Mouse (Mus musculus): ENCODE measurements around the gene Dap. TPM values are rescaled to one million over a fixed set of nuclear protein-coding genes. Genes with fewer than 3 reads are reported as not detected.
A peak's percentile ranks its signal among the peaks of the same experiment; 100 is the strongest.

Gene Dap
- polyA plus RNA-seq, 1 experiment: 36.6 TPM

GRCm38 (mm10) chr15:31304302-31304701 lies 80.2 kb downstream of the Dap start:
- Histone ChIP-seq H3K4me3 (ENCODE audit: extremely low read depth, insufficient read depth, insufficient read length) (no peak overlapping the region), H3K27me3 (ENCODE audit: control insufficient read depth, insufficient read depth, low read length) (no peaks in the 10 kb centered on the region), H3K27ac (ENCODE audit: insufficient read depth, low read length) (no peak overlapping the region), H3K36me3 (ENCODE audit: control insufficient read depth, insufficient read depth, low read length) (no peaks in the 10 kb centered on the region), H3K4me1 (ENCODE audit: control insufficient read depth, insufficient read depth, insufficient read length) (no peaks in the 10 kb centered on the region)
- no peak for TF ChIP-seq CTCF (IDR thresholded peaks at IDR 0.05; ENCODE audit: extremely low read depth, insufficient read depth, insufficient read length, insufficient replicate concordance)
- TF ChIP-seq POLR2A (IDR thresholded peaks at IDR 0.05; ENCODE audit: low read depth, low read length): no peak
- no peak for DNase-seq (ENCODE audit: low read depth in 1 of 2, low spot score in 2 of 2)
- WGBS: 75% methylated on average over 3 of the region's 3 CpGs

DNA sequence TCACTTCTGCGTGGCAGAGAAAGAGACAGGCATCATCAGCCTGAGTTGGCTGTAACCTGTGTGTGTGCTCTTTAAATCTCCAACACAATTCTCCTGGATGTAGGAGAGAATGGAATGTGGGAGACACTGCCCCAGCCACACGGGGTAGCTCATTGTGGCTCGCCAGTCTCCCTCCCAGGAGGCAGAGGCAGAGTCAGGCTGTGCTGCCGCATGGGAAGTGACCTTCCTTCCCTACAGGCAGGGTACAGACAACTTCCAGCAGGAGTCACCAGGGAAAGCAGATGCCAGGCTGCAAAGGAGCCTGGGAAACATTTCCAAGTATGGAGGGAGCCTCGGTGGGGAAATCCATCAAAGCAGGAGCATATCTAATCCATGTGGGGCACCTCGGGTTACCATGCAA lies 81.1 kb downstream of the Dap start:
- WGBS: 75% methylated on average over 6 of the region's 6 CpGs
- DNase-seq (ENCODE audit: low read depth in 1 of 2, low spot score in 2 of 2): no peak
- no peak overlapping the region for H3K4me3 ChIP-seq (ENCODE audit: extremely low read depth, insufficient read depth, insufficient read length)
- no peak overlapping the region for H3K27ac ChIP-seq (ENCODE audit: insufficient read depth, low read length)
- H3K36me3 ChIP-seq (ENCODE audit: control insufficient read depth, insufficient read depth, low read length): no peaks in the 10 kb centered on the region
- H3K4me1 ChIP-seq (ENCODE audit: control insufficient read depth, insufficient read depth, insufficient read length): no peaks in the 10 kb centered on the region
- no peaks in the 10 kb centered on the region for H3K27me3 ChIP-seq (ENCODE audit: control insufficient read depth, insufficient read depth, low read length)
- TF ChIP-seq CTCF (IDR thresholded peaks at IDR 0.05; ENCODE audit: extremely low read depth, insufficient read depth, insufficient read length, insufficient replicate concordance): no peak
- TF ChIP-seq POLR2A (IDR thresholded peaks at IDR 0.05; ENCODE audit: low read depth, low read length): no peak

DNA sequence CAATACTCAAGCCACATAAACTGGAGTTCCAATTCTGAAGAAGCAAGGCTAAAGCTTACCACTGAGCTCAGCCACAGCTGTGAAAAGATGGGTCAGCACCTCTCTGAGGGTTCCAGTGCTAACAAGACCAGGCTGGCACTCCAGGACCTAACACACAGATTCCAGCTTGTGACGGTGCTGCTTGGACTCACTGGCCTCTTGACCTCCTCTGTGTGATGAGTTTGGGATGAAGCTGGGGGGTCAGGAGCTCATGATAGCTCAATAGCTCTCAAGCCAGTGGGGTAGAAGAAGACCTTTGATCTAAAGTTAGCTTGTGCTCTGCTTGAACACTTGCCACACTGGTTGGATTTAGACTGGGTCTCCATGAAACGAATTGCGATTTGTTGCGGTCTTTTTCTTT lies 82.6 kb downstream of the Dap start:
- no peaks in the 10 kb centered on the region for H3K27me3 ChIP-seq (ENCODE audit: control insufficient read depth, insufficient read depth, low read length)
- H3K36me3 ChIP-seq (ENCODE audit: control insufficient read depth, insufficient read depth, low read length): no peaks in the 10 kb centered on the region
- H3K4me3 ChIP-seq (ENCODE audit: extremely low read depth, insufficient read depth, insufficient read length): no peak overlapping the region
- TF ChIP-seq POLR2A (IDR thresholded peaks at IDR 0.05; ENCODE audit: low read depth, low read length) (no peak), CTCF (IDR thresholded peaks at IDR 0.05; ENCODE audit: extremely low read depth, insufficient read depth, insufficient read length, insufficient replicate concordance) (no peak)
- no peak overlapping the region for H3K27ac ChIP-seq (ENCODE audit: insufficient read depth, low read length)
- no peaks in the 10 kb centered on the region for H3K4me1 ChIP-seq (ENCODE audit: control insufficient read depth, insufficient read depth, insufficient read length)
- no peak for DNase-seq (ENCODE audit: low read depth in 1 of 2, low spot score in 2 of 2)
- WGBS: 94% methylated on average over 4 of the region's 4 CpGs

- no peak overlapping the region for H3K4me3 ChIP-seq (ENCODE audit: extremely low read depth, insufficient read depth, insufficient read length)
- 86% methylated on average over 15 of the region's 15 CpGs for WGBS
- no peaks in the 10 kb centered on the region for H3K36me3 ChIP-seq (ENCODE audit: control insufficient read depth, insufficient read depth, low read length)
- H3K27me3 ChIP-seq (ENCODE audit: control insufficient read depth, insufficient read depth, low read length): no peaks in the 10 kb centered on the region
- DNase-seq (ENCODE audit: low read depth in 1 of 2, low spot score in 2 of 2): no peak
- H3K4me1 ChIP-seq (ENCODE audit: control insufficient read depth, insufficient read depth, insufficient read length): no peaks in the 10 kb centered on the region
- no peak overlapping the region for H3K27ac ChIP-seq (ENCODE audit: insufficient read depth, low read length)
- TF ChIP-seq POLR2A (IDR thresholded peaks at IDR 0.05; ENCODE audit: low read depth, low read length) (no peak), CTCF (IDR thresholded peaks at IDR 0.05; ENCODE audit: extremely low read depth, insufficient read depth, insufficient read length, insufficient replicate concordance) (peak; percentile 31; the same call in 1 of the 2 replicates)
Observed at GRCm38 (mm10) chr15:31309526-31309925, 85.4 kb downstream of the Dap start.

DNA sequence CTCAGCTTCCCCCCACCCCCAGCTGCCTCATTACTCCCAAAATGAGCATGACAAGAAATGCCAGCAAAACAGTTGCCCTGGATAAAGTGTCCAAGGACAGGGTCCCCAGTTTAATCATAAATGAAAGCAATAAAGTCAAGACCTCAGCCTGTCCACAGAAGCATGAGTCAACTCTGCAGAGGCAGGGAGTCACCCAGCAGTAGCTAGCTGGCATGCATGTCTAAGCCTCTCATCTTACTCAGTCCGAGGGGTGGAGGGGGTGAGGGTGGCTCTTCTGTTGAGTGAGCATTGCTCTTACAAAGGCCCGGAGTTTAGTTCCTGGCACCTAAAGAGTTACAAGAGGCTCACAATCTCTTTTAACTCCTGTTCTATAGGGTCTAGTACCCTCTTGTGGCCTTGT lies 87.9 kb downstream of the Dap start:
- DNase-seq (ENCODE audit: low read depth in 1 of 2, low spot score in 2 of 2): no peak
- no peak overlapping the region for H3K4me3 ChIP-seq (ENCODE audit: extremely low read depth, insufficient read depth, insufficient read length)
- H3K27ac ChIP-seq (ENCODE audit: insufficient read depth, low read length): no peak overlapping the region
- no peaks in the 10 kb centered on the region for H3K4me1 ChIP-seq (ENCODE audit: control insufficient read depth, insufficient read depth, insufficient read length)
- H3K27me3 ChIP-seq (ENCODE audit: control insufficient read depth, insufficient read depth, low read length): no peaks in the 10 kb centered on the region
- no peaks in the 10 kb centered on the region for H3K36me3 ChIP-seq (ENCODE audit: control insufficient read depth, insufficient read depth, low read length)
- WGBS: 81% methylated on average over 2 of the region's 2 CpGs
- TF ChIP-seq CTCF (IDR thresholded peaks at IDR 0.05; ENCODE audit: extremely low read depth, insufficient read depth, insufficient read length, insufficient replicate concordance) (no peak), POLR2A (IDR thresholded peaks at IDR 0.05; ENCODE audit: low read depth, low read length) (no peak)

GRCm38 (mm10) chr15:31315630-31316231 lies 91.6 kb downstream of the Dap start:
- Histone ChIP-seq H3K27ac (ENCODE audit: insufficient read depth, low read length) (no peak overlapping the region), H3K4me1 (ENCODE audit: control insufficient read depth, insufficient read depth, insufficient read length) (no peaks in the 10 kb centered on the region), H3K4me3 (ENCODE audit: extremely low read depth, insufficient read depth, insufficient read length) (no peak overlapping the region), H3K36me3 (ENCODE audit: control insufficient read depth, insufficient read depth, low read length) (no peaks in the 10 kb centered on the region), H3K27me3 (ENCODE audit: control insufficient read depth, insufficient read depth, low read length) (no peaks in the 10 kb centered on the region)
- peak; percentile 64; the same call in 1 of the 2 replicates for TF ChIP-seq CTCF (IDR thresholded peaks at IDR 0.05; ENCODE audit: extremely low read depth, insufficient read depth, insufficient read length, insufficient replicate concordance)
- TF ChIP-seq POLR2A (IDR thresholded peaks at IDR 0.05; ENCODE audit: low read depth, low read length): no peak
- 23% methylated on average over 5 of the region's 5 CpGs for WGBS
- DNase-seq (ENCODE audit: low read depth in 1 of 2, low spot score in 2 of 2): peak in 1 of 2 experiments; percentile 70

DNA sequence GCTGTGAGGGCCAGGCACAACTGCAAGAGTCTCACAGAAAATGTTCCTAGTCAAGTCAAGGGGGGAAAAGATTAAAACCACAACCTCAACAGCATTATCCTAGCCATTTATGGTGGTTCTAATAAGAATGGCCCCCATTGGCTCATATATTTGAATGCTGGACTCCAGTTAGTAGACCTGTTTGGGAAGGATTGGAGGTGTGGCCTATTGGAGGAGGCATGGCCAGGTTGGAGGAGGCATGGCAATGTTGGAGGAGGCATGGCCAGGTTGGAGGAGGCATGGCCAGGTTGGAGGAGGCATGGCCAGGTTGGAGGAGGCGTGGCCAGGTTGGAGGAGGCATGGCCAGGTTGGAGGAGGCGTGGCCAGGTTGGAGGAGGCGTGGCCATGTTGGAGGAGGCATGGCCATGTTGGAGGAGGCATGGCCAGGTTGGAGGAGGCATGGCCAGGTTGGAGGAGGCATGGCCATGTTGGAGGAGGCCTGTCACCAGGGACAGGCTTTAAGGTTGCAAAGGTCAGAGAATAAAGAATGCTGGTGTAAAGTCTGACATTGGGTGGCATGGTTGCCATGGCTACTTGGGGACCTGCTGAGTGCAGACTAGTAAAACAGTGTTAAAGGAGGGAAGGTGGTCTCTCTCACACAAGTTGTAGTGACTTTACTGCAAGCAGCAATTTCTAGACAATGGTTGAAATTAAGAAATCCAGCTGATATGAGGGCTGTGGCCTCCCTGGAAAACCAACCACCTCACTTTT lies 93.1 kb downstream of the Dap start:
- DNase-seq (ENCODE audit: low read depth in 1 of 2, low spot score in 2 of 2): no peak
- no peak overlapping the region for H3K4me3 ChIP-seq (ENCODE audit: extremely low read depth, insufficient read depth, insufficient read length)
- no peaks in the 10 kb centered on the region for H3K4me1 ChIP-seq (ENCODE audit: control insufficient read depth, insufficient read depth, insufficient read length)
- no peak for TF ChIP-seq POLR2A (IDR thresholded peaks at IDR 0.05; ENCODE audit: low read depth, low read length)
- no peak for TF ChIP-seq CTCF (IDR thresholded peaks at IDR 0.05; ENCODE audit: extremely low read depth, insufficient read depth, insufficient read length, insufficient replicate concordance)
- no peaks in the 10 kb centered on the region for H3K27me3 ChIP-seq (ENCODE audit: control insufficient read depth, insufficient read depth, low read length)
- no peak overlapping the region for H3K27ac ChIP-seq (ENCODE audit: insufficient read depth, low read length)
- H3K36me3 ChIP-seq (ENCODE audit: control insufficient read depth, insufficient read depth, low read length): no peaks in the 10 kb centered on the region
- WGBS: 95% methylated on average over 3 of the region's 3 CpGs

All from spleen, adult 2 months (tissue).